Mouse (Mus musculus): ENCODE results near the gene Kif4.

Kif4 gene

GRCm38 (mm10) chrX:100625546-100625801, at the start of gene Kif4:
Kif4 (plus strand) TSS chrX:100625737.
- DNase-seq (ENCODE audit: low read depth, low spot score): no peak

GRCm38 (mm10) chrX:100594791-100595190, 30.7 kb upstream of the Kif4 start, which contains the start of gene P2ry4:
P2ry4 (minus strand) TSS chrX:100594869.
- no peak for DNase-seq (ENCODE audit: low read depth, low spot score)

- no peak for DNase-seq (ENCODE audit: low read depth, low spot score)
Measured at GRCm38 (mm10) chrX:100597439-100597838, 28.1 kb upstream of the Kif4 start.

DNA sequence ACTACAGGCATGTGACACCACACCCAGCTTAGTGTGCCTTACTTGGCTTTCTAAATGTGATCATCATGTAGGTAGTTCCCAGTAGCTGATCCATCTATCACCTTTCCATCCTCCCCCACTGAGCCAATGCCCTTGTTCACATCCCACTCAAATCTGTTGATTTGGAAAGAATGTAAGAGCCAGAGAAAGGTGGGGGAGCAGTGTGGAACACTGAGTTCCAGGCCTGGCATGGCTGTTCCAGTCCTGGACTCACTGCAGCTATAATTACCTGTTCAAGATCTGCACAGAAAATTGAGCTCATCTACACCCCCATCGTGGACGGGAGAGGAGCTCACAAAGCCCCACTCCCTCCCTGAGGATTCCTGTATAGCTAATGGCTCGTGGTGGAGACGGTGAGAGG, 25.8 kb upstream of the Kif4 start:
- no peak for DNase-seq (ENCODE audit: low read depth, low spot score)

GRCm38 (mm10) chrX:100605314-100605713, 20.2 kb upstream of the Kif4 start, which contains the start of gene Arr3:
Arr3 (plus strand) TSS chrX:100605497.
- no peak for DNase-seq (ENCODE audit: low read depth, low spot score)

- no peak for DNase-seq (ENCODE audit: low read depth, low spot score)
Measured at GRCm38 (mm10) chrX:100618488-100618887, 7.0 kb upstream of the Kif4 start.

DNA sequence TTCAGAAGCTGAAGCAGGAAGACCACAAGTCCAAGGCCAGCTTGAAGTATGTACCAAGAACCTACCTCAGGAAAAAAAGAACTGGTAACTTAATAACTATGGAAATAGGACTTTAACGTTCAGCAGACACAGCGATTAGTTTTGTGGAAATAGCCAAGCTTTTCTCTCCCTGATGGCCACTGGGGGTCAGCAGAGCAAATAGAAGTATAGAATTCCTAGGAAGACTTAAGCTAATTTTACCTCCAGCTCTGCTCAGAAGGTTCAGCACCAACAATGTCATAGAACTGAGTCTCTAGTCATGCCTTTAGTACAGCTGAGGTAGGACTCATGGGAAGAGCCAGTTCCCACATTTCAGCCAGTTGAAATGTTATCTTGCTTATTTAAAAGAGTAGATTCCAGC, 4.2 kb upstream of the Kif4 start:
- DNase-seq (ENCODE audit: low read depth, low spot score): no peak

DNA sequence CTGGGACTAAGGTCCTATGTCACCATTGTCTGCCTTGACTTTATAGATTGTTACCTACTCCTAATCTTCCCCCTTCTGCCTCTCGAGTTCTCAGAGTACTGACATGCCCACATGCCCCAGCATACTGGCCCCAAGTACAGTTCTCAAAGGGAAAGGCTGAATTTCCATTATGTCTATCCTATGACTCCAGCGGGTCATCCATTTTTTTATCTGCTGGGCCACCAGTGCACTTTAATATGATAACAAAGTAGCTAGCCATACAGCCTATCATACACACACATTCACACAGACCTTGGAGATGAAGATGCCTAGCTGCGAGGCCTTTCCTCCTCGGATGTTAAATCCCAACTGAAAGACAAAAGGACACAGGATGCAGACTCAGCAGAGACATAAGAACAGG, 1.3 kb upstream of the Kif4 start:
- no peak for DNase-seq (ENCODE audit: low read depth, low spot score)

- peak; percentile 11 for DNase-seq (ENCODE audit: low read depth, low spot score)
Measured at GRCm38 (mm10) chrX:100625146-100625545, 391 bp upstream of the Kif4 start.

DNA sequence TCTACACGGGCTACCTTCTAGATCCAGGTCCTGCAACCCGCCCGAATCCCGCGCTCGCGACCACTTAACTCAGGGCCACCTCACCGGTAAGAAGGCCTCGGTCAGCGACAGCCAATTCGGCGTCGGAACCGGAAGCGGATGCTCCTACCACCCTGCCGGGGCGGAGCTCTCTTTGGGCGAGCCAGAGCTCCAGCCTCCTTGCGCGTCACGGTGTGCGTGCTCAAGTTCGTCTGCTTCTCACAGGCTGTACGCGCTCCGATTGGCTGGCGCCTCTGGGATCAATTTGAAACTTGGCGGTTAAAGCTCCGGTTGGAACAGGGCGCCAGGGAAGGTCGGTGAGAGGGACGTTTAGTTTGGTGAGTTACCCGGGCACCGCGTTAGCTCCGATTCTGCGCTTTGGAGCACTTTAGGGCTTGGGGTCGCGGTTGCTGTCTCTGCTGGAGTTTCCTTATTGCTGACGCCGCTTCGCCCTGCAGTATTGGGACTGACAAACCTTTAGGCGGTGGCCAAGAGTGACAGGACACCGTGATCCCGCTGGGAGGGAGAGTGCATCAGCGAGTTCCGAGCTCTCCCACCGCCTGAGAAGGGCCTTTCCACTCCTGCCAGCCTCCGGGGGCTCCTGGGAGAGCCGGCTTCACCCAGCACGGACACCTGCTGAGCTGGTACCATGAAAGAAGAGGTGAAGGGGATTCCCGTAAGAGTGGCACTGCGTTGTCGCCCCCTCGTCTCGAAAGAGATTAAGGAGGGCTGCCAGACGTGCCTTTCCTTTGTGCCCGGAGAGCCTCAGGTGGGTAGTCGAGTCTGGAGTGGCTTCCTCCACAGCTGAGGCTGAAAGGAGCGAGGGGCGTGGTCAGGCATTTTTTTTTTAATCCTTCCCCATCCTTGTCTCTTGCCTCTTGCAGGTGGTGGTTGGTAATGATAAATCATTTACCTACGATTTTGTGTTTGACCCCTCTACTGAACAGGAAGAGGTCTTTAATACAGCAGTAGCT, 561 bp downstream of the Kif4 start, which contains the start of gene Pdzd11:
Gene Pdzd11 (minus strand): TSS at position 767 of the 992 bp plus-strand sequence.
- DNase-seq (ENCODE audit: low read depth, low spot score): peak; percentile 93

- no peak for DNase-seq (ENCODE audit: low read depth, low spot score)
Measured at GRCm38 (mm10) chrX:100629076-100629475, 3.5 kb downstream of the Kif4 start.

GRCm38 (mm10) chrX:100638477-100638876, 12.9 kb downstream of the Kif4 start:
- no peak for DNase-seq (ENCODE audit: low read depth, low spot score)

DNA sequence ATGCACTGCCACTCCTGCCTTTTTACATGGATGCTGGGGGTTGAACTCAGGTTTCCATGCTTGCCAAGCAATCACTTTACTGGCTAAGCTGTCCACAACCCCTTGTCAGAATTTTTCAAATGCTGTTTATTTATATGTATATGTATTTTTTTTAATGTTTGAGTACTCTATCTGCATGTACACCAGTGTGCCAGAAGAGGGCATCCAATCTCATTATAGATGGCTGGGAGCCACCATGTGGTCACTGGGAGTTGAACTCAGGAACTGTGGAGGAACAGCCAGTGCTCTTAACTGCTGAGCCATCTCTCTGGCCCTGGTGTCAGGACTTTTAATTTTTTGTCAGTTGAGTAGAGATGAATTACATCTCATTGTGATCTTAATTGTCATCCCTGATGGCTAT, 27.3 kb downstream of the Kif4 start:
- peak; percentile 2 for DNase-seq (ENCODE audit: low read depth, low spot score)

DNA sequence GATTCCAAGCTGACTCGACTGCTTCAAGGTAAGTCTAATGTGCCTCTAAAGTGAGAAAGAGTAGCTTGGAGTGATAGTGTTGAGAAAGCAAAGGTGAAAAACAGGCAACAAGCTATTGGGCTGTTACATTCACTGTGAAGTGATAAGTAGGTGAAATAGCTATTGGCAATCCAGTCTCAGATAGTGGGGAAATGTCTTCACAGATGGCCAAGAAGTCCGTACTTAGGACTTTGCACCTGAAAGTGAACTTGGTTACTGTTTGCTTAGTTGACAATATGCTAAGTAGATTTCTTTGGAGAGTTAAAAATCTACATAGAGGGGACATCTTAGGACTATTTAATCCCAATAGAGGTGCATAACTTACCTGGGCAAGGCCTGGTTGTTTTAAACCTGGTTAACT, 39.3 kb downstream of the Kif4 start:
- no peak for DNase-seq (ENCODE audit: low read depth, low spot score)

- no peak for DNase-seq (ENCODE audit: low read depth, low spot score)
Measured at GRCm38 (mm10) chrX:100678204-100678603, 52.7 kb downstream of the Kif4 start.

DNA sequence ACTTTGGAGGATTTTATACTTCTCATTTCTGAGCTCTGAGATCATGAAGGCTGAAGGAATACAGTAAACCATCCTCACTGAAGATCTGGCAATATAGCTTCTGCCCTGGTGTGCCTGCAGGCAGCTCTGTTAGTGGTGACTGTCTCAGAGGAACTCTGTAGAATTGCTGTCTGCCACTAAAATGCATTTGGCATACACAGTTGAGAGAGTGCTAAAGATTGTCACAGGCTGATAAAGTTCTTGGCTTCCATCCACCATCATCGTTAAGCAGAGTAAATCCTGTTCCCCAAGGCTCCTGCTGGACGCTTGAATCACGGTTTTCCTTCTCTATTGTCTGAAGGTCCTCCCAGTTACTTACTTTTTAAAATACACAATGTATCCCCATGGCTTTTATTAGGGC, 61.0 kb downstream of the Kif4 start:
- DNase-seq (ENCODE audit: low read depth, low spot score): no peak

DNA sequence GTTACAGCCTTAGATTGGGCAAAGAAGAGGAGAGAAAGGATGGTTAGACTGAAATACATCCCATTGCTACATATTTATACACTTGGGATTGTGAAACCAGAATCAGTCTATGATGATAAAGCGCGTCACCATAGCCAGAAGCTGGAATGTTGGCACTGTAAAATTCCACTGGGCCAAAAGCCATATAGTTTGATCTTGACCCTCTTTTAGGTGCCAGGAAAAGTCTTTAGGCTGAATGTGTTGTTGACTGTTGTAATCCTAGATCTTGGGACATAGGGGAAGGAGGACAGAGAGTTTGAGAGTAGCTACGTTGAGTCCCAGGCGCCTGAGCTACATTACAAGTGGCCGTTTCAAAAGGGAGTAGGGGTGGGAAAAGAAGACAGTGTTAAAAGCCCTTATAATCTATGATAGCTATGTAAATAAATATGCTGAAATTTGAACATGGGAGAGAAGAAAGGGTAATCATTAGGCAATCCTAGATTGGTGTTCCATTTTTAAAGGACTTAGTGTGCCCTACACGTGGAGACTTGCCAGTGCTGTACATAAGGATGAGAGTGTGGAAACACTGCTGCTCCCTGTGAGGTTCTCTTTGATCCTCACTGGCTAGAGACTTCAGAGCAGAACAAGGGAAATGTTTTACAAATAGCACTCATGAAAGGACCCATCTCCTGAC, 62.0 kb downstream of the Kif4 start:
- no peak for DNase-seq (ENCODE audit: low read depth, low spot score)

- no peak for DNase-seq (ENCODE audit: low read depth, low spot score)
Measured at GRCm38 (mm10) chrX:100688033-100688370, 62.5 kb downstream of the Kif4 start.

- no peak for DNase-seq (ENCODE audit: low read depth, low spot score)
Measured at GRCm38 (mm10) chrX:100696776-100697175, 71.2 kb downstream of the Kif4 start.

- DNase-seq (ENCODE audit: low read depth, low spot score): no peak
Measured at GRCm38 (mm10) chrX:100708032-100708431, 82.5 kb downstream of the Kif4 start.

DNA sequence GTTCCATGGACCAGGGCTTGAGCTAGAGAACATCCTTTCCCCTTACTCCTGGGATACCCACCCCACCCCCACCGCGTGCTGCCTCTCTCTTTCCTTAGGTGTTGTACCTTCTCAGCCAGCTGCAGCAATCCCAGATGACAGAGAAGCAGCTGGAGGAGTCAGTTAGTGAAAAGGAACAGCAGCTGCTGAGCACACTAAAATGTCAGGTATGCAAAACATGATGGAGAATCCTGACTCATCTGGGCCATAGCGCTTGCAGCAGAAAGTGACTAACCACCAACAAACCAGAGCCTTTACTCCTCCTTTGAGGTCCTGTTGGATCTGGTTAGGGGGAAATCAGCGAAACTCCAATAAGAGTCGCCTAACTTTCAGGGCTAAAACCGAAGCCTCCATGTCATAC, 90.6 kb downstream of the Kif4 start:
- DNase-seq (ENCODE audit: low read depth, low spot score): no peak

DNA sequence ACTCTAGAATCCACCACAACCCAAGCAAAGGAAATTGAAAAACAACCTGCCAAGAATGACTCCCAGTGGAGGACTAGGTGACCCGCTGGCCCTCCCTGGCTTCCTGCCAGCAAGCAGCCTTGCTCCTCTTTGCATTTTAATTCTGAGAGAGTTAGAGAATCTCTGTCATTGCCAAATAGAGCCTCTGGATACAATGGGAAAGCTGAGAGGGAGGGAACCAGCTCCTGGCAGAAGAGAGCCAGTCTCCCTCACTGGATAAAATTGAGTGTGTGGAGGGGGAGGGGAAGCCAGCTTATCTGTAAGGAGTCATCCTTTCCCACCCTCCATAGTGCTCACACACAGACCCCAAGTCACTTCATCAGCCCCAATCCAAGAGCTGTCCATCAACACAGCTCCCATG, 103.4 kb downstream of the Kif4 start:
- DNase-seq (ENCODE audit: low read depth, low spot score): no peak

- DNase-seq (ENCODE audit: low read depth, low spot score): no peak
Measured at GRCm38 (mm10) chrX:100729665-100730188, 104.2 kb downstream of the Kif4 start, which contains the start of gene Gdpd2. Gdpd2 (plus strand) TSS chrX:100729873.
